Mouse (Mus musculus) brain, embryonic 14.5 days (tissue): Measurements from ENCODE around the gene Fkbp5.

Experiments used
- CTCF ChIP-seq: fragments of 200-500 bp; IDR thresholded peaks from 2 replicates; pipeline ENCODE4 v1.5.1; 2012; ENCODE audit warnings: inconsistent platforms, mild to moderate bottlenecking, moderate library complexity, borderline replicate concordance; ENCODE audit not compliant: insufficient read depth, insufficient read length; ENCODE audit errors: extremely low read depth
- POLR2A ChIP-seq: fragments of 200-500 bp; IDR thresholded peaks from 2 replicates; pipeline ENCODE4 v1.6.1; 2012; ENCODE audit warnings: mild to moderate bottlenecking, inconsistent platforms, borderline replicate concordance; ENCODE audit not compliant: poor library complexity, insufficient read depth, insufficient read length, severe bottlenecking; ENCODE audit errors: extremely low read depth

- TF ChIP-seq POLR2A (no peak), CTCF (no peak)
Observed at GRCm38 (mm10) chr17:28516881-28517280, 446 bp downstream of the Fkbp5 start.
